Mouse (Mus musculus) heart, postnatal 36 days (tissue): ENCODE measurements around the gene Trim66. TPM values are rescaled to one million over a fixed set of nuclear protein-coding genes. Genes with fewer than 3 reads are reported as not detected.
A peak's percentile ranks its signal among the peaks of the same experiment; 100 is the strongest.

Experiments
- DNase-seq, 2 experiments: peaks; one replicate each; pipeline ENCODE4 v3.0.0; 2021 to 2022
- intact Hi-C: fragments of 180-260 bp; cut with DNase I; formaldehyde crosslinking; loops from one replicate; pipeline ENCODE4 v1.15.1; 2025
- microRNA-seq, 2 experiments: library from miRNA; unstranded; fragments of <30 nt; microRNA quantifications; one replicate each; pipeline ENCODE4 v1.2.0; 2021; ENCODE audit warnings: borderline number of aligned reads in 2 of 2
- total RNA-seq, 2 experiments: library from RNA; stranded (reverse); gene quantifications; 2 replicates each; pipeline ENCODE4 v1.2.3; 2021

Trim66 gene
- total RNA-seq, 2 experiments from 2014 or later: 0.08 to 0.11 TPM

DNA sequence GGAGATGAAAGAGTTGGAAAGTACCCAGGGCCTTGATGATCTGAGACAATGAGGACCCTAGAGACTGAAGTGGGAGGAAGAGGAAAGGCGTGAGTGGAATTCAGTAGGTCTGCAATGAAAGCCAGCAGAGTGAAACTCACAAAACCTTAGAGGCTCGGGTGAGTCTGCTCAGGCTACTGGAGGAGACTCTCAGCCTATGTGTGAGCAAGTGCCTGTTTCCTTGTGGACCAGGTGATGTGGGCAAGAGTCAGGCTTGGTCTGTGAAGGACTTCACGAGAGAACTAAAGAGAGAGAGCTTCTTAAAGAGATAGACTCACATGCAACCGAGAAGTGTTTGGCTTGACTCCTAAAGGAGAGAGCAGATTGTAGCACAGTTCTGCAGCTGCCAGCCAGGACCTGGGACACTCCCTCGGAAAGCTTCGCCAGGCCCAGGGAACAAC lies 39.7 kb downstream of the Trim66 start:
- intact Hi-C loops: loop anchor here (2.0 kb wide), 1 partner anchor 49 kb away; no protein-coding TSS in a partner anchor
- peak; percentile 18 to 21 for DNase-seq

DNA sequence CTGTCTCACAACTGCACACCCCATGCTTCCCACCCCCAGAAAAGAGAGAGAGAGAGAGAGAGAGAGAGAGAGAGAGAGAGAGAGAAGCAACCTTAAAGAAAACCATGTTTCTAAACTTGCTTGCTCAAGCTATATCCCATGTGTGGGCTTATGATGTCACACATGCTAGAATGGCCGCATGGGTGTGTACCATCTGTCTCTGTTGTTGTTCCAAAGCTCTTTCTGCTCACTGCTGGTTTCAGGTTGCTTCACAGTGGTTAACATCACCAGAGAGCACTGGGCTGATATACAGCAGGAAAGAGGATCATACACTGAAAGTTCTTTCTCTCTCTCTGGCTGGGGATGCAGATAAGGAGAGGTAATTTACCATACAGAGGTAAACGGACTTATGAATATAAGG lies 40.3 kb downstream of the Trim66 start:
- no peak for DNase-seq
- intact Hi-C loops: no loop called here

DNA sequence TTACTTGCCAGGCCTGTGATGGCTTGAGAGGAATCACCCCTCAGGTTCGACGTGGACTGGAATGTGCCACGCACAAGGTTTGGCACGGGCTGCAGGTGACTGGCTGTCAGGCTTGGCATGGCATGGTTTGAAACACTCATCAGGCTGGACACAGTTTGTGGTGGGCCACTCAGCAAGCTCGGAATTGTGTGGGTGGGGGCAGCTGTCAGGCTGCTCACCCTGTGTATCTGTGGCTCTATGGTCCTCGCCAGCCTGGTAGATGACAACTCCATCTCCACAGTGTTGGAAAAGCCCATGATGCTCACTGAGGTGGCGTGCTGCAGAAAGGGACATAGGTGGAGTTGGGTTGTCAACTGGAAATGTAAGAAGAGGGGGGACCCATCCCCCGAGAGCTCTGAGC lies 47.2 kb downstream of the Trim66 start:
- no peak for DNase-seq
- intact Hi-C loops: no loop called here

DNA sequence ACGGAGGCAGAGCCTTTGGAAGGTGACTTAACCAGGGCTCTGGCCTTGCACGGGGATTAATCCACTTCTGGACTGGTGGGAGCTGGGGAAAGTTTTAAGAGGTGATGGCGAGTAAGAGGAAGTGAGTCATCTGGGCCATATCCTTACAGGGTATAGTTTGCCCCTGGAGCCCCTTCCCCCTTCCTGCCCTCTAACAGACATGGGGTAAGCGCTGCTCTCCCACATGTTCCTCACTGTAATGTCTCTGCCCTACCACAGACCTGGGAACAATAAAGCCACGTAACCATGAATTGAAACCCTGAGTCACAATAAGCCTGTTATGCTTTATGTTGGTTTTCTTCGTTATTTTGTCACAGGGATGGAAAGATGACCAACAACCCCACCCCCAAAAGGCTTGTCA lies 51.4 kb downstream of the Trim66 start:
- intact Hi-C loops: no loop called here
- DNase-seq: no peak

DNA sequence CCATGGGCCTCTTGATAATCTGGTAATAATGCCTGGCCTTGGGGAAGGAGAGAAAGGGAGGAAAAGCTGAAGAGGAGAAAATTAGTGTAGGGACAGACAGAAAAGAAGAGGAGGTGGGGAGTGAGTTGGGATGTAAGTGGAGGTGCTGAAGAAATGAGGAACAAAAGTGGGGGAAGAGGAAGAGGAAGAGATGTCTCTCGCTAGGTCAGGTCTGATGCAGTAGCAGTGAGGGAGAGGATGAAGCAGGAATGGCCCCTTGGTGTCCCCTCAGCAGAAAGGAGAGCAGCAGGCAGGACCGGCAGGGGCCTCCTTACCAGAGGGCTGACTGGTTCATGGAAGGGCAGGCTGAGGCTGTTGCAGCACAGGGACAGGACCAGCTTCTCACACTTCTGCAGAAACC lies 52.2 kb downstream of the Trim66 start:
- DNase-seq: no peak
- intact Hi-C loops: no loop called here

DNA sequence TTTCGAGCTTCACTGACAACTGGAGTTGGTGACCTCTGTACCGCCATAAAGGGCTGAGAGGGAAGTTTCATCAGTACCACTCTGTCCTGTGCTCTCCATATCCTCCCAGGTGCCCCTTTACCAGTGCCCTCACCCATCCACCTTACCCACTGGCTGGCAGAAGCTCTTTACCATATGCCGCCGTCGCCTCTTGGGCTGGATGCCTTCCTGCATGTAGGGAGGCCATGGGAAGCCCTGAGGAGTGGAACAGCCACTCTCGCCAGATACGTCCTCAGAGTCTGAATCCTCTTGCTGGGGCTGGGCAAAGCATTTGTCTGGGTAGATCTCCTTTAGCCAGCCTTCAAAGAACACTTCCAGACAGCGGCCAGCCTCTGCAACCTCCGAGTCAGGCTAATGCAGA lies 53.1 kb downstream of the Trim66 start:
- DNase-seq: no peak
- intact Hi-C loops: no loop called here

DNA sequence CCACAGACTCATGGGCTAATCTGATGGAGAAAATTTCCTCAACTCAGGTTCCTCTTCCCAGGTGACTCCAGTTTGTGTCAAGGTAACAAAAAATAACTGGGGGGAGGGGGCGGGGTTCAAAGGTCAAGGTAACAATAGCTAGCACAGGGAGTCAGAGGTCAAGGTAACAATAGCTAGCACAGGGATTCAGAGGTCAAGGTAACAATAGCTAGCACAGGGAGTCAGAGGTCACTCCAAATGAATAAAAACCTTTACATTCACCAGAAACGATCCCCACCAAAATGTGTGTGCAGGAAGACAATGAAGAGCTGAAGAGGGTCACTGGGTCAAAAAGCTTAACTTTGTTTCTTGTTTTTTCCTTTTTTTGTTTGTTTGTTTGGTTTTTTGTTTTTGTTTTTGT lies 59.9 kb downstream of the Trim66 start:
- DNase-seq: no peak
- intact Hi-C loops: loop anchor here (5.0 kb wide), 1 partner anchor 169 kb away; no protein-coding TSS in a partner anchor

DNA sequence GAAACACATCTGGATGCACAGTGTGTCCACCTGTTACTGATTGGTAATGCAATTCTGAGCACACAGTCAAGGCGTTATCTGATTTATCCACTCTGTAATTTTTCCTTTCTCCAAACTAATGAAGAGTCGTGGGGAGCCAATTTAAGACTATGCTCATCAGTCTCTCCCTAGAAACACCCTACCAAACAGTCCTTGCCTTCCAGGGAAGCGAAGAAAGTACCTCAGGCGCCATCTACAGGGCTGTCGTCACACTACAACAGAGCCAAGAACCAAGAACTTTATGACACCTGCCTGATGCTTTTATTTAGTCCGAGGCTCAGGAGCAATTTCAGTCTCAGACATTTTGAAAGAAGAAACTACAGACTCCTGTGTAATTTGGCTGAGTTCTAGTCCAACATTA lies 62.9 kb downstream of the Trim66 start:
- peak; percentile 39 to 51 for DNase-seq
- intact Hi-C loops: loop anchor here (5.0 kb wide), 1 partner anchor 172 kb away; no protein-coding TSS in a partner anchor

DNA sequence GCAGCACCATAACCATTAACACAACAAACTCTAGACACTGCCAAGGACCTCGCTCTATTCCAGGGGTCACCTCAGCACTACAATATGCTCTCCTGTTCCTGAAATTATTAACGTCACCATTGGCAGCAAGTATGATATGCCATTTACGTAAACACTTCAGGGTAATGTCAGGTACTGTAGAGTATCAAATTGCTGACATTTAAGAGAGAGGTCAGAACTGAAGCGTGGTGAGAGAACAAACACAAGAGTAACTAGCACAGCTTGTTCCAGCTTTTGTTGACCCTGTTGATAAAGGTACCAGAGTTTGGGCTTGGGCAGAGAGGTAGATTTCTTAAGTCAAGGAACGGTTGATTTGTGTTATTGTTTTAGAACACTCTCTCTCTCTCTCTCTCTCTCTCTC lies 65.2 kb downstream of the Trim66 start:
- intact Hi-C loops: no loop called here
- no peak for DNase-seq

DNA sequence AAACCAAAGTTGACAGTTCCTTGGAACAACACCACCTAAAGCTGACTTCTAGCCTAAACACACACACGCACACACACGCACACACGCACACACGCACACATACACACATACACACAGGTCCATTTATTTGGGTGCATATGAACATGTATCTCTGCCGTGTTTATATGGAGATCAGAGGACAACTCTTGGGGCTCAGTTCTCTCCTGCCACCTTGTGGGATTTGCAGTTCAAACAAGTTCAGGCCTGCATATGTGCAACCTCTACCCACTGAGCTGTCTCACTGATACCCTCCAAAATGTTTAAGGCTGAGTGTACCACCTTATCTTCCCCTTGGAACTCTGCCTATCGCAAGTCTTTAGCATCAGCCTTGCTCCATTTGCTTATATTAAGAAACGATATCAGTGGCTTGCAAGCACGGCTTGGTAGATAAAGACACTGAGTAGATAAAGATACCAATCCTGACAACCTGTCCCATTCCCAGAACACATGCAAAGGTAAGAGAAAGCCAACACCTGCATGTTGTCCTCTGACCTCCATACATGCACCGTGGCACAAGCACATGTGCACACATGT lies 67.2 kb downstream of the Trim66 start:
- no peak for DNase-seq
- intact Hi-C loops: no loop called here

DNA sequence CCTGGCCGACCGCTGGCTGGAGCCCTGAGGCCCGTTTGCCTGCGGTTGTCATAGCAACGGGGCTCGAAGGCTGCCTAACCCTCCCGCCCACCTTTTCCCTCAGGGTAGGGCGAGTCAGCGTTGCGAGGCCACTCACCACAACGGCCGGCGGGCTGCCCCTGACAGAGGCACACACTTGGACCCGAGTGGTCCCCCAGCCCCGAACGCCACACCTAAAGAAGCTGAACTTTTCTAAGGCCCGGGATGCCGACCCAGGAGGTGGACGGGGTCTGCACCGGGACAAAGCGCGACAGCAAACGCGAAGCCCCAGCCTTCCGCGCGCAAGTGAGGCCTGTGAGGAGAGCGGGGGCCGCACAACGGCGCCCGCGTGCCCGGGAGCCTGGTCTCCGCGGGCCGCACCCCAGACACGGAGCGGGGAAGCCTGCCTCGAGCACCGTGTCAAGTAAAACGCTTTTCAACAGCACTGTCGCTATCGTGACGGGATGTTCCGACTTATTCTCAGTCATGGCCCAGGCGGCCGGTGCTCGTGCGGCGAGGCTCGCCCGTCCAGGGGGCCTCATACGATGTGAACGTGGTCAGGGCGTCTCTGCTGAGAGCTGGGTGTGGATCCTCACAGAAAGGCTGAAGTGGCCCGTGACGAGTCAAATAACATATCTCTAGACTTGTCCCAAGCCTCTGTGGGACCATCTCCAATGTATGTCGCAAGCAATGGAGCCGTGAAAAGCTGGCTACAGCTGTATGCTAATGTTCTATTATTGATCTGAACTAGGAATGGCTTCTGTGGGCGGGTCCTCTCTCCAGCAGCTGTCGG lies 68.9 kb downstream of the Trim66 start, which contains the start of gene Stk33:
Gene Stk33, minus strand, starts transcription at position 301 of the 811 bp plus-strand sequence.
- intact Hi-C loops: no loop called here

DNA sequence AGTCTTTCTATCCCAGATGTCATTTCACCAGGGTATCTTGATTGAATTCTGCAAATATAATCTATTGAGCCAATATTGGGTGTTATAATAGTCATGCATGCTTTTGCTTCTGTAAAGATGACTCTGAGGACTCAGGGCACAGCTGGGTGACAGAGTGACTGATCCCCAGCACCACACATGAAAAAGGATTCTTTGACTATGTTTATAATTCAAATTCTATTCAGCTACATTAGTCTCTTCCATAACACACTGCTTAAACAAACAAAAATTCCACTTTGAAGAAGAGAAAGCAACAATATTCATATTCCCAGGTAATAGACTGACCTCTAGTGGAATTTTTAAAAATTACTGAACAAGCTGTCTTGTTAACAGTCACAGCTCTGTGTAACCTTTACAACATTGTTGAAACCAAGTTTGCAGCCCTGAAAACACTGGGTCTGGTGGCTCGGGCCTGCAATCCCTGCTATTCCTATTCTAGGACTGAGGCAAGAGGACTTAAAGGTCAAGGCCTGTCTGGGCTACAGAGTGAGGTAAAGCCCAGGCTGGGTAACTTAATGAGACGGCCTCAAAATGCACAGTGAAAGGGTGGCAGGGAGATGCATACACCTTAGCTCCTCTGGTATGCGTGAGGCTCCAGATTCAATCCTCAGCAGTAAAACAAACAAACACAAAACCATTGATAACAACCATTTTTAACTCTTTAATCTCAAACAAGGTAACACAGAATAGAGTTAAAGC lies 83.3 kb downstream of the Trim66 start:
- intact Hi-C loops: loop anchor here (1.0 to 10.0 kb wide), 4 partner anchors 194 to 460 kb away; no protein-coding TSS in a partner anchor
- no peak for DNase-seq

More for the DNA sequence above, 68.9 kb downstream of the Trim66 start, which contains the start of gene Stk33:
- DNase-seq: peak; percentile 31 to 55

DNA sequence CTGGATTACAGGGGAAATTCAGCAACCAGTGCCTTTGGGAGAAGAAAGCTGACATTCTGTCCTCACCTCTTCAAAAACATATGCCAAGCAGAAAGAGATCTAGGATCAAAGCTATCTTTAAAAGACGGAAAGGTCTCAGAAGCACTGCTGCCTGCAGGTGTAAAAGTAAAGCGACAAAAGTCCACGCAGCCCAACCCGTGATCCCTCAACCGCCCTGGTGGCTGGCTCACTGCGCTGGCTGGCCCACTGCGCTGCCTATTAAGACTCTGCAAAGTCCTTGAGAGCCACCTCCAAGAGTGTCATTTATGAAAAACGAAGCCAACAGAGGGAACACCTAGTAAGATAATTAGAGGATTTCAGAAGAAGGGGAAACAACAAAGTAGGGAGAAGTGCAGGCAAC lies 85.1 kb downstream of the Trim66 start:
- DNase-seq: no peak
- intact Hi-C loops: loop anchor here (10.0 kb wide), 1 partner anchor 458 kb away; no protein-coding TSS in a partner anchor

DNA sequence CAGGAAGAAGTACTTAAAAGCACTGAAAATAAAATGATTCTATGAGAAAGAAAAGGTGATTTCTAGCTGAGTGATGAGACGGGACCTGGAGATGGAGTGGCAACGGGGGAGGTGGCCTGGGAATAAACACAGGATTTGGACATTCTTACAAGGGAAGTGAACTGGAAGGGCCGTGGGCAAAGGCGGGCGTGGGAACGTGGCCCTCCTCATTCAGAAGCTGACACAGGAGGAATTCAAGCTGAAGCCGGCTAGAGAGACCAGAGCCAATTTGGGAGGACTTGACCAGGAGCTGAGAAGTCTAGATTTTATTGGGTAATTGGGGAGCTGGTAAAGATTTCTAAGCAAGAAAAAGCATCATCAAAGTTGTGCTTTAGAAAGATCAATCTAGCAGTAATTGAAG lies 102.4 kb downstream of the Trim66 start:
- intact Hi-C loops: no loop called here
- no peak for DNase-seq

DNA sequence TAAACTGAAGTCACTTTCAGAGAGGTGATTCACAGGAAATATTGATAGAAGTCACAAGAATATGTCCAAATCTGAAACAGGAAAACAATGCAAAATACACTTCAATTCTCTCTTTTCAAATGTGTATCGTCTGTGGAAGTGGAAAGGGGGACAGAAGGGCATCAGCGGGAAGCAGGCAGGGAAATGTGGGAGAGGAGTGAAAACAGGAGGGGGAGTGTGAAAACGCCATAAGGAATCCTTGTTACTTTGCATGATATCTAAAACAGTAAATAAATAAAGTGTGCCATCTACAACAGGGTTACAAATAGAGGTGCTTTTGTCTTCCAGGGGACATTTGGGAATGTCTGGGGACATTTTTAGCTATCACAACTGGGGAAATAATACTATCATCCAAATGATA lies 108.6 kb downstream of the Trim66 start:
- DNase-seq: no peak
- intact Hi-C loops: no loop called here

Small RNA genes lying within 50 kb of the gene (microRNA-seq; reads per million reads assigned to microRNA genes)
- 0 reads per million in 2 experiments for gene Gm47284

Other genes with a start within 250 kb of the Trim66 start
- gene Stk33, start 69.1 kb downstream of the Trim66 start, total RNA-seq: not detected
- gene Rpl27a, start 11.0 kb upstream of the Trim66 start, total RNA-seq: 10 to 100 TPM; 95.0 to 97.5 TPM
- gene St5, start 195.5 kb upstream of the Trim66 start, total RNA-seq: 10 to 100 TPM; 23.4 to 31.9 TPM
- 10 to 100 TPM; 11.4 to 16.0 TPM for gene Akip1, start 195.6 kb upstream of the Trim66 start, total RNA-seq
- gene BC051019, start 215.7 kb upstream of the Trim66 start, total RNA-seq: not detected
- not detected for gene Ascl3, start 223.6 kb upstream of the Trim66 start, total RNA-seq
- 10 to 100 TPM; 29.8 to 31.1 TPM for gene Tmem9b, start 244.7 kb upstream of the Trim66 start, total RNA-seq